Mouse (Mus musculus): Measurements from ENCODE around the gene Tex2. TPM values are rescaled to one million over a fixed set of nuclear protein-coding genes. Genes with fewer than 3 reads are reported as not detected.
A peak's percentile ranks its signal among the peaks of the same experiment; 100 is the strongest.
"Not testable (repeated sequence)": the region's sequence is repeated elsewhere in the genome, so short reads cannot be mapped to it uniquely, and the experiment has no call there.

Gene Tex2
- total RNA-seq, 2 experiments from 2014 or later, result 116 to 117 TPM

DNA sequence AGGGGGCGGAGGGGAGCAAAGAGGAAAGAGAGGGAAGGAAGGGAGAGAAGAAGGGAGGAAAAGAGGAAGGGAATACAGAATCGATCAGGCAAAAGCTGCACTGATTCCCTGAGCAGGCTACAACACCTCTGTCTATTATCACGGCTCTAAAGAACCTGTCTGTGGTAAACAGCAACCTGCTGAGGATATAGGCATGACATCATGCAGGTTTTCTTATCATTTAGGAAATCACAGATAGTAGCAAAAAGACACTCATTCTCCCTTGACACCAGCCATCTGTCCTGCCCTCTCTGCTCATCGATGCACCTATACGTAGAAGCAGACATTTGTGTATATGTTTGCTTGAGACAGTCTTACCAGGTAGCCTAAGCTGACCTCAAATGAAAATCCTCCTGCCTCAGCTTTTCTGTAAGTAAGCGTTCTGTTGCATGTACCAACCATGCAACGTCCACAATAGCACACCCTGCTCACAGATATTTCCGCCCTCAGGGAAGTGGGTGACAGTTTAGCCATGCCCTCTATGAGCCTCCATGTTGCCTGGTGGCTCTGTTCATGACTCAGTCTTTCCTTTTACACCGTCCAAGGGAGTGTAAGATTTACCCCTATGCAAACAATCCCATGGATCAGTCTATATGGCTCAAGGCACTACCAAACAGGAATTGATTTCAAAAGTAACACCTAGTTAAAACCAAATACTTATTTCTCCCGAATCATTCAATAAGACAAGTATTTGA, 25.3 kb downstream of the Tex2 start:
- intact Hi-C loops (cut with DNase I), result no loop called here
- DNase-seq (ENCODE audit: low spot score in 2 of 2), result no peak

DNA sequence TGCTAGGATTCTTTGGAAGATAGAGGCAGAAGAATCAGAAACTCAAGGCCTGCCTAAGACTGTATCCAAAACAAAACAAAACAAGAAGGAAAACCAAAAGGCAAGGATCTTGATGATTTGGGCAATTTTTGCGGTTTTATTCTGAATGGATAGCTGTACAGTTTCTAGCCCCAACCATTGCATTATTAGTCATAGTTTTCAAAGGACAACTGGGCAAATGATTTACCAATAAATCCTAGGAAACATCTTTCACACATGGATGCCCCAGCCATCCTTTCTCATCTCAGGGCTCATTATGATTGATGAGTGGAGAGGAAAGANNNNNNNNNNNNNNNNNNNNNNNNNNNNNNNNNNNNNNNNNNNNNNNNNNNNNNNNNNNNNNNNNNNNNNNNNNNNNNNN, 29.4 kb downstream of the Tex2 start:
- DNase-seq (ENCODE audit: low spot score in 2 of 2), result no peak
- intact Hi-C loops (cut with DNase I), result no loop called here

DNA sequence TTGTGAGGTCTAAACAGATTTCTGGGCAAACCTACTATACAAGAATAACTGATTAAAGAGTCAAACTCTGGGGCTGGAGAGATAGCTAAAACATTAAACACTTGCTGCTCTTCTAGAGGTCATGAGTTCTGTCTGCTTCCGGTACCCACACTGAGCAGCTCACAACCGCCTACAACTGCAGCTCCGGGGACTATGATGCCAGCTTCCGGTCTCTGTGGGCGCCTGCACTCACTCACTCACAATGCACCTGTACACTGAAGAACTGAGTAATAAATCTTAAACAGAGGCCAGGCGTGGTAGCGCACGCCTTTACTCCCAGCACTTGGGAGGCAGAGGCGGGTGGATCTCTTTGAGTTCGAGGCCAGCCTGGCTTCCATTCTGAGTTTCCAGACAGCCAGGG, 31.9 kb downstream of the Tex2 start:
- DNase-seq (ENCODE audit: low spot score in 2 of 2), result no peak
- intact Hi-C loops (cut with DNase I), result no loop called here

DNA sequence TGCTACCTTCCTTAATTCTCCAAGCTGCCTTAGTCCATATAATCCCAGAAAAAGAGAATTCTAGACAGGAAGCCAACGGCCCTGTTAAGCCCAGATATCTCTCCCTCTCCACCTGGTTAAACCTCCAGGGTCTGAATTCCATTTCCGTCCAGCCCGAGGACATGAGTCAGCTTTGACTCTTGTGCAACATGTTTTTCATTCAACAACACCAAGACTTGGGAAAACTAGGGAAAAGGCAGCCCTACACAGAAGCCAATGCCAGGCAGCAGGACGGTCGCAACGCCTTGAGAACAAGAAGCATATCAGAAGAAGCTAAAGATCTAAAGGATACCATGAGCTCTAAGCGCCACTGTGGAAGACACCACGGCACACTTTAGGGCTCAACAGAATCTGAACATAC, 32.8 kb downstream of the Tex2 start:
- intact Hi-C loops (cut with DNase I), result no loop called here
- DNase-seq (ENCODE audit: low spot score in 2 of 2), result no peak

DNA sequence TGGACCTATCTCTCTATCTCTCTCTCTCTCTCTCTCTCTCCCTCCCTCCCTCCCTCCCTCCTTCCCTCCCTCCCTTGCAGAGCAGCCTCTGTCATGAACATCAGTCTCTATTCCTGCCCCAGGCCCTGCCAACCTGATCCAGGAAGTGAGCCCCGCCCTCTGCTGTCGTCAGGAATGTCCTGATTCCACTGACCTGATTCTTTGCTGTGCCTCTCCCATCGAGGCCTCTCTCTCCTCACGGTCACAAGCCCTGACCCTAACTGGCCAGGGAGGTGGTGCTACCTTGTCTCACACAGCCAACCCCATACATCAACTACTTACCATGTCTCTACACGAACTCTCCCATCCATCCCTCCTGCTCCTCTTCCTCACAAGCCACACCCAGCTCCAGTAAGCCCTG, 33.3 kb downstream of the Tex2 start:
- no peak for DNase-seq (ENCODE audit: low spot score in 2 of 2)
- intact Hi-C loops (cut with DNase I), result no loop called here

DNA sequence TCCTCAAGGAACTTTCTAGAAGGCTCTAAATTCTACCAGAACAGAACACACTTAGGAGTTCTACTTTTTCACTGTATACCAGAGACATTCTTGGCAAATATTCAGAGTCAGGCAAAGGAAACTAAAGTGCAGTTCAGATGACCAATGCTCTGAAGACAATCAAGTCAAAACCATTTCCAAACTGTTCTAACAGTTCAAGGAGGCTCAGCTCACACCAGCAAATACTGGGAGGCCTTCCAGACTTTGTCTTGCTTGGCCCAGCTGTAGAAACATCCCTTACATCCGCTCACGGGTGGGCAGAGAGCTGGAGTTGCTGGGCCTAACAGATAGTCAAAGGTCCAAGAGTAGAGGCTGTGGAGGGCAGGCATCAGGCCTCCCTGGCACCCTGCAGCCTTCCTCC, 34.1 kb downstream of the Tex2 start:
- intact Hi-C loops (cut with DNase I), result no loop called here
- no peak for DNase-seq (ENCODE audit: low spot score in 2 of 2)

DNA sequence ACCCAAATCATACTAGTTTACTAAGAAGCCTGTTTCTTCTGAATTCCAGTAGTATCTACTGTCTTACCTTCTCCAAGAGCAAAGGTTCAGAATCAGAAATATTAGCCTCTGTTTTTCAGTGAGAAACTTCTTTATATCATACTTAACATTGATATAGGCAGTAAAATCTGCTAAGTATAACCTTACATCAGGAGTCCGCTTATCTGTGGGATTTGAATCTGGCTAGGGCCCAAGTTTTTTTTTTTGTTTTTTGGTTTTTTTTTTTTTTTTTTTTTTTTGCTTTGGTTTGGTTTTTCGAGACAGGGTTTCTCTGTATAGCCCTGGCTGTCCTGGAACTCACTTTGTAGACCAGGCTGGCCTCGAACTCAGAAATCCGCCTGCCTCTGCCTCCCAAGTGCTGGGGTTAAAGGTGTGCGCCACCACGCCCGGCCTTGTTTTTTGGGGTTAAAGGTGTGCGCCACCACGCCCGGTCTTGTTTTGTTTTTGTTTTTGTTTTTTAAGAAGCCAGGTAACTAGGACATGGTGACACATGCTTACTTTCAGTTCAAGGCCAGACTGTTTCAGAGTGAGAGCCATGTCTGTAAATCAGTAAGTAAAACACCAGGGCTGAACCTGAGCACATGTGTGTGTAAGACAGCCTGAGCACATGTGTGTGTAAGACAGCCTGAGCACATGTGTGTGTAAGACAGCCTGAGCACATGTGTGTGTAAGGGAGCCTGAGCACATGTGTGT, 35.4 kb downstream of the Tex2 start:
- intact Hi-C loops (cut with DNase I); DNase-seq (ENCODE audit: low spot score in 2 of 2): not testable (repeated sequence)

DNA sequence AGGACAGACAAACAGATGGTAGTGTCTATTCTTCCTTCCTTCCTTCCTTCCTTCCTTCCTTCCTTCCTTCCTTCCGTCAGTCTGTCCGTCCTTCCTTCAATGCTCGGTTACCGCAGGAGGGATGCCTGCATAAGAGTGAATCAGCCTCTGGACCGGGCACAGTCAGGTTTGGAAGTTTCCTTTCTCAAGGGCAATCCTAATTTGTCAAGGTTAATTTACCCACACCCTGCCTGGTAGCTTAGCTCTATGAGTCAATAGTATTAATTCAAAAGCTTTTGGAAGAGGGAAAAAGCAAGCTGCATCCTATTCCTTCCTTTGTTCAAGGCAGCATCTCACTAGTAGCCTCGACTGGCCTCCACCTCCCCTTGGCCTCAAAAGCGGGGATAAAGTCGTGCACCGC, 38.8 kb downstream of the Tex2 start:
- DNase-seq (ENCODE audit: low spot score in 2 of 2), result no peak
- intact Hi-C loops (cut with DNase I), result no loop called here

DNA sequence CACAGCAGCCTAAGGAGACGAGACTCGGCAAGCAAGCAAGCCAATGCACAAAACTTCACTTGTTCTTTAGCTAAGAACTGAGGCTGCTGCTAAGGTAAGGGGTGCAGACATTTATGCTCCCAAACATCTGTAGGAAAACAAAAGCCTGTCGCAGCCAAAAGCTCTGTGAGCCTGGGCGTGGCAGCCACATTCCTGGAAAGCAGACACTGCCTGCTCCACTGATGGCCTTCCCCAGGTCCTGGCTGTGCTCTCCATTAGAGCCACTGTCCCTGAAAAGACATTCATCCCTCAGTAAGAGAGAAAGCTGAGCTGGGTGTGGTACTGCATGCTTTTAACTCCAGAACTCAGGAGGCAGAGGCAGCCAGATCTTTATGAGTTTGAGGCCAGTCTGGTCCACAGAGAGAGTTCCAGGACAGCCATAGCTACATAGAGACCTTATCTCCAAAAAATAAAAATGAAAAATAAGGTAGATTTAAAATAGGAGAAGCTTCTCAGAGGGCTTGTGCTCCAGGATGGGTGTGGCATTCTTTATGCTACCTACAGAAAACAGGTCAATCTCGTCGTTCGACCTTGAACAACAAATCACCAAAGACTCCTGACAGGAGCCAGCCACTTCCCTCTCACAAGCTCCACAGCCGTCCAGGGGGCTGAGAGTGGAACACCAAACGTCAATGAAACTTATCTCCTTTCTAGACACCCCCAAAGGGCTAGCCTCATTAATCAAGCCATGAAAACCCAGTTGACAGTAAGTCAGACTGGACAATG, 39.6 kb downstream of the Tex2 start:
- no peak for DNase-seq (ENCODE audit: low spot score in 2 of 2)
- intact Hi-C loops (cut with DNase I), result no loop called here

DNA sequence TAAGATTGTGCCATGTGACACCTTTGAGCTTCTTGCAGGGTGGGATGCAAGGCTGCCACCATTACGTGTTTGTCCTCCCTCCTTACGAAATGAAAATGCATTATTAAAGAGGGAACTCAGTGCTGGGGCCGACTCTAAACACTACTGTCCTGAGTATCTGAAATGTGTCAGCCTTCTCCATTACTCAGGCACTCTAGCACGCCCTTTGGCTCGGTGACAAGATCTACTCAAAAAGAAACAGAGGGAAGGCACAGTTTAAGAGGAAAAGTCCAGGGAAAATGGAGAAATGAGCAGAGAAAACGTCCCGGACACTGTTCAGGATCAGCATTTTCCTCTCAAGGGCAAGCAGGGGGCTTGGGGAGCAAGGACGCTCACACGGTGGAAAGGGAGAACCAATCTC, 40.3 kb downstream of the Tex2 start:
- no peak for DNase-seq (ENCODE audit: low spot score in 2 of 2)
- intact Hi-C loops (cut with DNase I), result no loop called here

DNA sequence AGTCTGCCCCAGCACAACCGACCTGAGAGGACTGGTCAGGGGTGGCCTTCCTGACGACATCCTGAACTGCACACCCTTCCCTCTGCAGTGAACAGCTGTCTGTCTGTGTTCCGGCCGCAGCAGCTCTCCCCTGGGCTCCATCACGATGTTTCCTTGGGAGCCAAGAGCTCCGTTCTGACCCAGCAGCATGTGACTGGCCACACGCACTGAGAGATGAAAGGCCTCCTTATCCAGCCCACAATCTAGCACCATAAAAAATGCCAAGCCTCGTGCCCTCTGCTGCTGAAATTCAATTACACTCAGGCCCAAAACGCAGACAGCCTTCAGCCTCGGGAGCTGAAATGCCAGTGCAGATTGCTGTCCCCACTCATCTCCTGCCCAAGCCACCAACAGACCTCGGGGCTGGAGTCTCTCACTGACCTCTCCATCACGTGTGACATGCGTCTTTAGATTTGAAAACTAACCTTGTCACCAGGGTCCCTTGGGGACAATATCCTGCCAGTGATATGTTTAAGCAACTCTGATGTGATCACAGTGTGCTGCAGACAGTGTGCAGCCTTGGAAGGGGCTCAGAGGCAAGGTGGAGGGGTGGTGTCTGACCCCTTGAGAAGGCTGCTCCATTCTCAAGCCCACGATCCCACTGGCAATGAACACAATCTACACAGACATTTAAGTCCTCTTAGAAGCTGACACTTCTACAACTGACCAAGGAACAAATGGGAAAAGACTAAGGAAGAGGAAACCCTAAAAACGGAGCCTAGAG, 41.0 kb downstream of the Tex2 start:
- DNase-seq (ENCODE audit: low spot score in 2 of 2), result peak in 1 of 2 experiments; percentile 59
- intact Hi-C loops (cut with DNase I), result no loop called here

DNA sequence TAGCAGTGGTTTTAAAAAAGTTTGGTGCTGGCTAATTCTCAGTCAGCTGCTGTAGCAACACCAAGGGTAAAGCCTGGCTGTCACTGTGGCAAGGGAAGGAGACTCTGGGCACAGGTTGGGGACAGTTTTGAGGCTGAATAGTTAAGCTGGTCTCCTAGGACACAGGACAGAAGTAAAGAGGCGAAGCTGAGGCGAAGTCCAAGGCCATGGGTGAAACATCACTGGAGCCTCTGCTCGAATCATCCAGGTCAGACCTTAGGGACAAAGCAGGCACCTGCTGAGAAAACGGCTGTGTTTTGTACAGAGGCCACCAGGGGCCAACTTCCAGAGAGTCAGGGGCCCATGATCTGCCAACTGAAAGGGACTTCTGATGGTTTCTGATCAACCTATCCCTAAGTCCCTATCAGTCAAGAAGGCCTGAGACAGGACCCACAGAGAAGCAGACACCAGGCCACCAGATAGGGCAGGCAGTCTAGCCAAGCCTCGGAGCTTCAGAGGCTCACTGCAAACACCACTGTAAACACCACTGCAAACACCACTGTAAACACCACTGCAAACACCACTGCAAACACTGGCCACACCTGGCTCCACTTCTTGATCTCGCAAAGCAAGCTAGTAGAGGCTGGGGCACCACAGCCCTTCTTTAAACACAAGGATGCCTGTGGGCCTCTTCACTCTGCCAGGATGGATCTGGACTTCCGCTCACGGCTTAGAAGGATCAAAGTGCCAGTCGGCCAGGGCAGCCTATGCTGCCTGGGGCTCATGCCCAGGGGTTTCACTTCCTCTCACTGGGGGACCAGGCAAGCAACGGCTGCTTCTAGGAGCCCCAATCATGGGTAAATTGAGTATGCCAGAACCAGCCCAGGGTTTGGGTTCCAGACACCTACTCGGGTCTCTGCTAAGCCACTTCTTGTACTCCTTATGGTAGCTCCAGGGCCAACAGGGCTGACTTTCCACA, 41.9 kb downstream of the Tex2 start:
- intact Hi-C loops (cut with DNase I), result no loop called here

DNA sequence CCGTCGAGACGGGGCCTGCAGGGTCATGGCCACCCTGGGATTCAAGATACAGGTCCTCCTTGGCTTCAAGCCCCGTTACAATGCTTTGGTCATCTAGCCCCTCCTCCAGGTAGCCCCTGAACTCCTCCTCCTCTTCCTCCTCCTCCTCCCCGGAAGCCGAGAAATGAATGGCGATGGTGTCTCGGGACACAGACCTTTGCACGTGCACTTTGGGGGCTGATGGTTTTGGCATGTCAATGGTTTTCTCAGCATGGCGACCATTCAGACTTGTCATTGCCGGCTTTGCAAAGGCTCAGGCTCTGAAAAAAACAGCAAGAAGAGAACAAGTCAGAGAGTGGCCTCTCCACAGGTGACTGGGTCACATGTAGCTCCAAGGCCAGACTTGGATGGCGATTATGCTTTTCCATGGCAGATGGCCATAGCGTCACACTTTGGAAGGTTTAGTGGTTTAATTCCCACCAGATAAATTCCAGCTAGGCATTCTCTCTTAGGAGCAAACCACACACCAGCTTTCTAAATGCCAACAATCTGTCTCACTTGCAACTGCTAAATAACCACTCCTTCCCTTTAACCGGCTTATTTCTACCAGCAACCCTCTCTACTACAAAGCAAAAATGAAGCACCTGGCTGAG, 44.8 kb downstream of the Tex2 start:
- no peak for DNase-seq (ENCODE audit: low spot score in 2 of 2)
- intact Hi-C loops (cut with DNase I), result no loop called here

More for the DNA sequence above, 41.9 kb downstream of the Tex2 start:
- no peak for DNase-seq (ENCODE audit: low spot score in 2 of 2)

DNA sequence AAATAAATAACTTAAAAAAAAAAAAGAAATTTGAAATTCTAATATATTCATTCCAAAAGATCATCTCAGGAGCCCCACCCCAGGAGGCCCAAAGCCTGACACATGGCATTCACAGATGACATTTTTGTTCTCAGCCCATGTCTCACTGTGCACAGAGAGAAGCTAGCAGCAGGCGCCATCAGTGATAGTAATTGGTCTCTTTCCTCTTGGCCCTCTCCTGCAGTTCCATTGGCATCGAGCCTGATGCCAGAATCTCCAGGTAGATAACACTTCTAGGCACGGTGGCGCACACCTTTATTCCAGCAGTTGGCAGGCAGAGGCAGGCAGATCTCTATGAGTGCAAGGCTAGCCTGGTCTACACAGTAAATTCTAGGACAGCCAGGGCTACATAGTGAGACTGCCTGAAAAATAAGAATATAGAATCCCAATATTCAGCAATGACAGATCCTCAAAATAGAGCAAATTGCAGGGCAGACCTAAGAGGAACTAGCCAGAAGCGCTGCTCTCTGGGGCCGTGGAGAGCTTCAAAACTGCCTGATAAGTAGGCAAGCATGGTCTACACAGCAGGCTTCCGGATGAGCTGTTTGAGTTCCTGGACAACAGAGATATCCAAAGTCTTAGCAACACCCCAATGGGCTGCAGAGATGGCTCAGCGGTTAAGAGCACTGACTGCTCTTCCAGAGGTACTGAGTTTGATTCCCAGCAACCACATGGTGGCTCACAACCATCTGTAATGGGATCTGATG, 47.0 kb downstream of the Tex2 start:
- intact Hi-C loops (cut with DNase I), result no loop called here
- no peak for DNase-seq (ENCODE audit: low spot score in 2 of 2)

DNA sequence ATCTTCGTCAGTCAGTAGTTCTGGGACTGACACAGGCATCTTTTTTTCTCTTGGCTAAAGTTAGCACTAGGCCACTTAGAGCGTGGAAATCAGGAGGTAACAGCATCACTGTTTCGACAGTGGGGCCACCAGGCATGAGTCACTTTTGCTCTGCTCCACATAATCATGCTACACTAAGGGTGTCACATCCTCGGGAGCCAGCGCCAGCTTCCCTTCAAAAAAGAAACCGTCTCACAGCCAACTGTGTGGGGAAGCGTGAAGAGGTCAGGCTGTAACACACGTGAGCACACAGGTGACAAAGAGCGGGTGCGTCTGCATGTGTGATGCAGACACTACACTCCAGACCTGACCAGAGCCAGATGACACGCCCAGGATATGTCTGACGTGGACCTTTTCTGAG, 49.0 kb downstream of the Tex2 start:
- intact Hi-C loops (cut with DNase I), result loop anchor here (2.0 to 5.0 kb wide), 3 partner anchors 47 to 62 kb away; partner anchors contain the start of gene Tex2
- peak; percentile 65 to 94 for DNase-seq (ENCODE audit: low spot score in 2 of 2)

DNA sequence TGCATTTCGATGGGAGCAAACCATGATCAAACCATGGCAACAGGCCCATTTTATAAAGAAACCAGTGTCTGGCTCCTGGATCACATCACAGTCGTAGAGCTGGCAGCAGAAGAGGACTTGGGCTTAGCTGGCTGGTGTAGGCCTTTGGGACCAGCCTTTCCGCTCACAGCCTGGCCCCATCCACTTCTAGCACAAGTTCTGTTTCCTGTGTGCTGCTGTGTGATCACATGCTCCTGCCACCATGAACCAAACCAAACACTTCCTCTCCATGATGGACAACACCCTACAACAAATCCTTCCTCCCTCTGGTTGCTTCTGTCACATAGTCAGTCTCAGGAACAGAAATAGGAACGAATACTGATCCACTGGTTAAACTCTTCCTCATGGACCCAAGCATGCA, 50.5 kb downstream of the Tex2 start:
- no peak for DNase-seq (ENCODE audit: low spot score in 2 of 2)
- intact Hi-C loops (cut with DNase I), result loop anchor here (5.0 kb wide), 2 partner anchors 45 to 60 kb away; no protein-coding TSS in a partner anchor

DNA sequence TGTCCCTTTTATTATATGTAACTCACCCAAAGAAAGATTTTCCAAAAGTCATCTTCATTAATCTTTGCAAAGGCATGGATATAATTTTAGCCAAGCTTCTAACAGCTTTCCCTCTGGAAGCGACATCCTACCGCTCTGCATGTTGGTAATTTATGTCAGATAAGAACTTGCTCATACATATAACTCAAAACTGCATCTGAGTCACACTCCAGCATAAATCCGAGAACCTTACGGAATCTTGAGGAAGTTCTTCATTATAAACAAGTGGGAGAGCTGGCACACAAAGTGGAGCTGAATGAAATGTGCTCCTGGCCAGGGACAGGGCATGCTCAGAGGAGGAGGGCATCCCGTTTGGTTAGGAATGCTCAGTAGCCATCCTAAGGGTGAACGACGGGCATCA, 53.5 kb downstream of the Tex2 start:
- peak; percentile 24 to 85 for DNase-seq (ENCODE audit: low spot score in 2 of 2)

More for the DNA sequence above, 53.5 kb downstream of the Tex2 start:
- intact Hi-C loops (cut with DNase I), result loop anchor here (5.0 kb wide), 2 partner anchors 42 to 57 kb away; no protein-coding TSS in a partner anchor
